Mouse (Mus musculus) NIH3T3 (cell line): ENCODE data around the gene Acp6.
A peak's percentile ranks its signal among the peaks of the same experiment; 100 is the strongest.
"Not testable (repeated sequence)": the region's sequence is repeated elsewhere in the genome, so short reads cannot be mapped to it uniquely, and the experiment has no call there.

ENCODE experiments used
- DNase-seq: peaks from one replicate; pipeline ENCODE4 v3.0.0-alpha.2; 2012; ENCODE audit warnings: low read depth

Gene Acp6

DNA sequence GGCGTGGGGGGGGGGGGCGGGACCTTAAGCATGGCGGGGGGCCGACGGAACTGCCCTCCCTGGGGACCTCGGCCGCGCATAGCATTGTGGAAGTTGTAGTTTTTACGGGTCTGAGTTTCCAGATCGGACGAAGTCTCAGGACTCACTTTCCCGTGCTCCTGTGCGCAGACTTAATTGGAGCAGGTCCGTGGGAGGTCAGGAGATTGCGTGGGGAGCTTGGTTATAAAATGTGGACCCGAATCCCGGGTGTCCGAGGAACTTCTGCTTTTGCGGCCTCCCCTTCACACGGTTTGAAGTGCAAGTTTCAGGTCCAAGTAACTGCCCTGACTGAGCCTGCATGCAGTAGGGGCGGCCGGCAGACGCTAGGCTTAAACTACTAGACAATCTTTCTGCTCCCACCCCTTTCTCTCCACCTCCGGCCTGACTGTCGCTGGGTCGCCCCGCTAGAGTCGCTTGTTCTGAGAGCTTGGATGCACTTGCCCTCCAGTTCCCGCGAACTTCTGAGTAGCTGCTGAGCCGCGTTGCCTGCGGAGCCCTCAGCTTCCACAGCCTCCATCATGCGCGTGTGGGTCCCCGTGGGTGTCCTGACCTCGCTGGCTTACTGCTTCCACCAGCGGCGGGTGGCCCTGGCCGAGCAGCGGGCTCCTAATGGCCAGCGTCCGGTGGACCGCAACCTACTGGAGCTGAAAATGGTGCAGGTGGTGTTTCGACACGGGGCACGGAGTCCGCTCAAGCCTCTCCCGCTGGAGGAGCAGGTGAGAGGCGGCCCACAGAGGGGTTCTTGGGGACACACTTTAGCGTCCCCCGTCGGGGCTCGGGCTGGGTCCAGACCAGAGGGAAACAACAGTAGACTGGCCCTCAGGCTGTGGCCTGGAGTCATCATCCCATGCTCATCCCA is at the start of gene Acp6:
TSS of gene Acp6 (plus strand) at position 167 of the 898 bp plus-strand sequence.
- DNase-seq, result peak; percentile 94

- DNase-seq, result no peak
These were observed 41.1 kb upstream of the Acp6 start for GRCm38 (mm10) chr3:97117511-97117910.

- DNase-seq, result no peak
These were observed 40.3 kb upstream of the Acp6 start for GRCm38 (mm10) chr3:97118313-97118712.

DNA sequence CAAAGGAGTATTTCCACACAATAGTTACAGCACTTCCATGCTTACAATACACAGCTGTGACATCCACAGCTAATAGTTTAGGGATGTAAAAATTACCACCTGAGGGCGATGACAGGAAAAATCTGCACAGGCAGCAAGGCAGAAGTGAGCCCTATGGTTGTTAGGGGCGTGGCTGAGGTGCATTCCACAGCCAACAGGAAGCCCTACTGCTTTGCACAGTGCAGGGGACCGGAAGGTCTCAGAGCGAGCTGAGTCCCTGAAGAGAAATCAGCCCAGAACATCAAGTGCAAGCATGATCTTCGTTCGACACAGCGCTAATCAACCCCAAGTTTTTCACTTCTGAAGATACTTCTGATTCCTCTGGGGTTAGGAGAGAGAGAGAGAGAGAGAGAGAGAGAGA is 34.4 kb upstream of the Acp6 start:
- no peak for DNase-seq

DNA sequence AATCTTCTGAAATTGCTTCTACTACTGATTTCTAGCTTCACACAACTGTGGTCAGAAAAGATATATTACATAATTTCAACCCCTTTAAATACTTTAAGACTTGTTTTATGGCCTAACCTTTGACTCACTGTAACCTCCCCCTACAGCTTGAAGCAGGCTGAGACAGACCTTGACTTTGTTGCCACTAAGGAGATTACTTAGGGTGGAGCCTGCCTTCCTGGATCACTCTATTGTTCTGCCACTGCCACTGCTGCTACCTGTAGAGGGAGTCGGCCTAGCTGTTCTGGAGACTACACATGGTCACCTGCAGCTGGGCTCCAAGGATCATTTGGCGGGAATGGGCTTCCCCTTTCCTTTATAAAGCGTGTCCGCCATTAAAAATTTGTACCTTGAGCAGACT is 29.2 kb upstream of the Acp6 start:
- DNase-seq, result no peak

DNA sequence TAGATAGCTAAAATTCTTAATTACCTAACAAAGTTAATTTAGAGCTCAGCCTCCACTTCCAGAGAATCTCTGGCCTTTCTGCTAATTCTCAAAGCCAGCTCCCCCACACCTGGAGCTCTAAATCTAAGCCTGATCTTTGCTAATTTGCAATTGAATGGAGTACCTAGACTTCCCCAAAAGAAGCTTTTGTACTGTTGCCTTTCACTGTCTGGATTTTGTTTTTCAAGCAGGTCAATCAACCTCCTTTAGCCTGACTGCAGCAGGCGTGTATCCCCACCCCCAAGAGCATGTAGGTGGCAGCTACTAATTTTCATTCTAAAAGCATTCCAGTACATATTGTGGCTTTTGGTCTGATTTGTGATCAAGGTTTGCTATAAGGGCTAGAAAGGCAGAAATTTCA is 20.9 kb upstream of the Acp6 start:
- not testable (repeated sequence) for DNase-seq

DNA sequence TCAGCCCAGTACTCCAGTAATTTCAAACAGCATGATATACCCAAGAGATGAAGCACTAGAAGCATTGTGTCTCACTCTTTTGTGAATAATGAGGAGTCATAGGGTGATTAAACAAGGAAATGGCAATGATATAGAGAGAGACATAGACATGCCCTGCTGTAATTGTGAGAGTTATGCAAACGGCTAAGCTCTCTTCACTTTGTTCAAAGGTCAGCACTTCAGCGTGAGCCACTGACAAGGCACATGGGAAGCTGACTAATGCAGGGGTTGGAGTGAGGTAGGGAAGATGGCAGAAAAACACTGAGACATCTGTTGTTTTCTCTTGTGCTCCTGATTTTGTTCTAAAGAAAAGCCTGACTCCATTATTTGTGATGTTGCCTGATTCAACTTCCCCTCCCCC is 7.5 kb upstream of the Acp6 start:
- peak; percentile 9 for DNase-seq

DNA sequence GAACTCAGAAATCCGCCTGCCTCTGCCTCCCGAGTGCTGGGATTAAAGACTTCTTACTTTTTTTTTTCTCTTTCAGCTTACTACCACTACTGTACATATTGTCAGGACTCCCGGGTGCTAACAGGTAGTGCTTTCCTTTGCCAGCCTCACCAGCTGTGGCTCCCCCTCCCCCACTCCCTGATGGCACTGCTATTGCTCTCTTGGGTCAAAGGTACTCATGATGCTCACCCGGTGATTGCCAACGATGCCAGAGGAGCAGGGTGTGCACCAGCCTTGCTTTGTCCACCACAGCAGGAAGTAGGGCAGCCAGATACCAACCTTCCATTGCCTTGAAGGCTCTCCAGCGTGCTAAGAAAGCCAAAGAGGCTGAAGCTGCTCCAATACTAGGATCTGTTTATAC is 2.1 kb upstream of the Acp6 start:
- DNase-seq, result no peak

DNA sequence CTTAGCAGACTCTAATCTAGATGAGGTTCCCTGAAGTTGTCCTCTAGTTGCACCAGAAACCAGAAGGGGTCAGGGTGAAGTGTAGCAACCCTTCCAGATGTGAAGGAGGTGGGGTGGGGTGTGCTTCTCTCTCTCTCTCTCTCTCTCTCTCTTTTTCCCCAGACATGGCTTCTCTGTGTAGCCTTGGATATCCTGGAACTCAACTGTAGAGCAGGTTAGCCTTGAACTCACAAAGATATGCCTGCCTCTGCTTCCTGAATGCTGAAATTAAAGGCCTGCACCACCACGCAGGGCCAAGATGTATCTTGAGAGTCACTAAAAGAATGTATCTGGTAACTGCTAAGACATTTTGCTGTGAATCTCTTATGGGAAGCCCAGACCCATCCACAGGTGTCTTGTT is 1.3 kb upstream of the Acp6 start:
- DNase-seq, result no peak

GRCm38 (mm10) chr3:97157958-97158599 is 498 bp upstream of the Acp6 start:
- DNase-seq, result peak; percentile 88

GRCm38 (mm10) chr3:97159509-97159850 is 903 bp downstream of the Acp6 start:
- no peak for DNase-seq

GRCm38 (mm10) chr3:97159986-97160385 is 1.4 kb downstream of the Acp6 start:
- DNase-seq, result no peak

- DNase-seq, result no peak
These were observed 2.3 kb downstream of the Acp6 start for GRCm38 (mm10) chr3:97160908-97161307.

- DNase-seq, result no peak
These were observed 3.2 kb downstream of the Acp6 start for GRCm38 (mm10) chr3:97161773-97162172.

GRCm38 (mm10) chr3:97164477-97164876 is 5.9 kb downstream of the Acp6 start:
- DNase-seq, result no peak

GRCm38 (mm10) chr3:97167126-97167525 is 8.5 kb downstream of the Acp6 start:
- DNase-seq, result no peak

DNA sequence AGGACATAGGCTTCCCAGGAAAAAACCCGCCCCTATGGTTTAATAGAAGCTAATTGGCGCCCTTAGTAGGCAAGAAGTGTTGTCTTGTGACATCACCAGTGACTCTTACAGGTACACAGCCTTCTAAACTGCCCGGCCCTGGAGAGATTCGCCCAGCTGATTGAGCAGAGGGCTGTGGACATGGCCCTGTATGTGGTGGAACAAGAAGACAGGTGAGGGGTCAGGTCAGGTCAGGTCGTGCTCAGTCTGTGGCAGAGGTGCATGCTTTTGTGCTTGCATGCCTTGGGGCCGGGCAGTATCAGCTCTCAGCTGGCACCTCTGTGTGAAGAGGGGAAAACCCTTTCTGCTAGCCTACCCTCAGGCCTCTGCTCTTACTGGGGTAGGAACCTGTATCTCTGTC is 13.0 kb downstream of the Acp6 start:
- no peak for DNase-seq

GRCm38 (mm10) chr3:97172231-97172630 is 13.7 kb downstream of the Acp6 start:
- DNase-seq, result no peak

GRCm38 (mm10) chr3:97172632-97173031 is 14.1 kb downstream of the Acp6 start:
- DNase-seq, result no peak

- no peak for DNase-seq
These were observed 20.3 kb downstream of the Acp6 start for GRCm38 (mm10) chr3:97178885-97179284.

DNA sequence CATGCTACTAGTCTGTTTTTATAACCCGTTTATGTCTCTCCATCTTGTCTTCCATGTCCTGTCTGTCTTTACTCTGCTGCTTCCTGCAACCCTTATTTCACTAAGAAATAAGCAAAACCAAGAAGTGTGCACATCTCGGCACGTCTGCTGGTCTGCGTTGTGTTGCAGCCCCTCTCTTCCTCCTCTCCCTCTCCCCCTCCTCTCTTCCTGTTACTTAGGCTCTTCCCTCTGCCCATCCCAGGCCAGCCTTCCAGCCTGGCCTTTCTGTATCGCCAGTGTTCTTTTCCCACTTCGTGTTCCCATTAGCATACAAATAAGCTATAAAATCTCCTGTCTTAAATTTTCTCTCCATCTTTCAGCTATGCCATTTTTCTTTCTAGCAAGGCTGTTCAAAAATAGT is 21.9 kb downstream of the Acp6 start:
- DNase-seq, result no peak

DNA sequence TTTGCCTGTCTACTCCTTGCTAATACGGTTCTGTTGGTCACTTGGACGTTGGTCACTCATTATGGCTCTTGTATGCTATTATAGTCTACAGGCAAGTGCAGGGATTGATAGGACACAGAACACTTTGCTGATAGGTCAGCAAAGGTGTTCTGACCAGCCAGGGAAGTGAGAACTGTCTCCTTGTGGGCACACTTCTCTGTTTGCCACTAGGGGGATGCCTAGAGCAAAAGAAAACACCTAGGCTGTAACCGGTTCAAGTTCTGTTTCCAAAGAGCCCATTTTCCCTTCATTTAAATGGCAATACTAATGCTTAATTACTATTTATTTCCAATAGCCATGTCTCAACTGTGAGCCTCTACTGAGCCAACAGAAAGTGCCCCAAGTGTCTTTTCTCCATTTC is 25.2 kb downstream of the Acp6 start:
- DNase-seq, result peak; percentile 48

GRCm38 (mm10) chr3:97185098-97185860 is 26.7 kb downstream of the Acp6 start:
- peak; percentile 79 for DNase-seq
